Mouse (Mus musculus): ENCODE results near the gene Cabcoco1.

DNA sequence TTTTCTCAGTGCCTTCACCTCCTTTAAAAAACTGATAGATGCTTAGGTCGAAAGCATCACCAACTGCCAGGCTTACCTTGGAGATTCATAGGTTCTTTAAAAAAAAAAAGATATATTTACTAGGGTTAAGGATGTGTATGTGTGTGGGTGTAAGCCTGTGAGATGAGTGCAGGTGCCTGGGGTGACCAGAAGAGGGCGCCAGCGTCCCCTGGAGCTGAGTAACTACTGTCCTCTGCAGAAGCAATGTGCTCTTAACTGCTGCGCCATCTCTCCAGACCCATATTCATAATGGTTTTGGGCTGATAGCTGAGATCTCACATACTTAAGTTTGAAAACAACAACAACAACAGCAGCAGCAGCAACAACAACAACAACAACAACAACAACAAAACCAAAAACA is 35.5 kb downstream of the Cabcoco1 start:
- TF ChIP-seq POLR2A (IDR thresholded peaks at IDR 0.05; ENCODE audit: low read depth, low read length) (no peak), CTCF (IDR thresholded peaks at IDR 0.05; ENCODE audit: borderline replicate concordance, insufficient read depth, low read length) (peak; percentile 16; the same call in 1 of the 2 replicates)
